Mouse (Mus musculus): Measurements from ENCODE around the gene Naaladl2. TPM values are rescaled to one million over a fixed set of nuclear protein-coding genes. Genes with fewer than 3 reads are reported as not detected.

Naaladl2 gene
- polyA plus RNA-seq, 1 experiment from 2014 or later: 2.9 TPM

DNA sequence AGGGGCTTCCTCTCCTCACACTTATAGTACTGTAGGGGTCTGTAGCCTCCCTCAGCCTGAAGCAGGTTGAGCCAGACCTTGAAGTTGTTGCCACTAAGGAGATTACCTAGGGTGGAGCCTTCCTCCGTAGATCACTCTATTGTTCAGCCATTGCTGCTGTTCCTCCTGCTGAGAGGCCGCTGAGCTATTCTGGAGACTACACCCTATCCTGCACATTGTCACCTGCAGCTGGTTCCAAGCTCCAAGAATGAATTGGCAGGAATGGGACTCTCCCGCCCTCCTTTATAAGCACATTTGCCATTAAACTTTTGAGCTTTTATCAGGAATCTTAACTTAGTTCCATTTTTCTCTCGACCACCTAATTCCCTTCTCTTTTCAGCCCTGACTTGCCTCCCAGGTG lies 1064.3 kb downstream of the Naaladl2 start:
- Histone ChIP-seq H3K4me1 (no peaks in the 10 kb centered on the region), H3K9ac (no peak overlapping the region), H3K9me3 (replicated peaks) (no peaks in the 10 kb centered on the region), H3K36me3 (no peaks in the 10 kb centered on the region), H3K27me3 (no peaks in the 10 kb centered on the region), H3K4me3 (replicated peaks) (no peak overlapping the region), H3K4me2 (replicated peaks) (no peak overlapping the region), H3K27ac (replicated peaks) (no peak overlapping the region)
- 42% methylated on average over 4 of the region's 4 CpGs for WGBS
- no peak for ATAC-seq (ENCODE audit: insufficient number of reproducible peaks, low FRiP score, low TSS enrichment, low read depth)

DNA sequence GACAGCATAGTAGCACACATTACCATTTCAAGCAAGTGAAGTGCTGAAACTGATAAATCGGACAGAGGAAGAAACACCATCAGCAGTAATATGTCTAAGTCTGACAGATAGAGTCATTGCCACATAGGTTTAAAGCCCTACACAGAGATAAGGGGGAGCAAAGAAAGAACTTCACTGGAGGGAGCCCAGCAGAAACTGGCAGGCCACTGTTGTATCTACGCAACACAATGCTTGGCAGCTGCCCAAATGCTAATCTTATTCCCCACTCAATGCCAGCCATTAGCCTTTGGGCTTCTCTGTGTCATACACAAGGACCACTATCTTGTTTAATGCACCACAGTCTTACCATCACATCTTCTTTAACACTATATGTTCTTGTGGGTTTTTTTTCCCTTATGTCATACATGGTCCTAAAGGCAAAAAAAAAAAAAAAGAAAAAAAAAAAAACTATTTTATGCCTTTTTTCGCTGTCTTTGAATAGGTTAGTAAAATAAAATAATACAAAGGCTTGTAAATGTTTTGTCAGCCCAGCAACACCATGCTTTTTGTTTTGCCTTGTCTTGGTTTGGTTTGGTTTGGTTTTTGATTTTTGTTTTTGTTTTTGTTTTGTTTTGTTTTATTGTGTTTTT lies 1072.8 kb downstream of the Naaladl2 start:
- Histone ChIP-seq H3K36me3 (no peaks in the 10 kb centered on the region), H3K4me3 (replicated peaks) (no peak overlapping the region), H3K4me1 (no peaks in the 10 kb centered on the region; the same call in 1 of the 2 replicates), H3K27me3 (no peaks in the 10 kb centered on the region), H3K4me2 (replicated peaks) (no peak overlapping the region), H3K9me3 (replicated peaks) (no peaks in the 10 kb centered on the region), H3K9ac (no peak overlapping the region), H3K27ac (replicated peaks) (no peak overlapping the region)
- ATAC-seq (ENCODE audit: insufficient number of reproducible peaks, low FRiP score, low TSS enrichment, low read depth): no peak
- WGBS: 53% methylated on average over 3 of the region's 3 CpGs

DNA sequence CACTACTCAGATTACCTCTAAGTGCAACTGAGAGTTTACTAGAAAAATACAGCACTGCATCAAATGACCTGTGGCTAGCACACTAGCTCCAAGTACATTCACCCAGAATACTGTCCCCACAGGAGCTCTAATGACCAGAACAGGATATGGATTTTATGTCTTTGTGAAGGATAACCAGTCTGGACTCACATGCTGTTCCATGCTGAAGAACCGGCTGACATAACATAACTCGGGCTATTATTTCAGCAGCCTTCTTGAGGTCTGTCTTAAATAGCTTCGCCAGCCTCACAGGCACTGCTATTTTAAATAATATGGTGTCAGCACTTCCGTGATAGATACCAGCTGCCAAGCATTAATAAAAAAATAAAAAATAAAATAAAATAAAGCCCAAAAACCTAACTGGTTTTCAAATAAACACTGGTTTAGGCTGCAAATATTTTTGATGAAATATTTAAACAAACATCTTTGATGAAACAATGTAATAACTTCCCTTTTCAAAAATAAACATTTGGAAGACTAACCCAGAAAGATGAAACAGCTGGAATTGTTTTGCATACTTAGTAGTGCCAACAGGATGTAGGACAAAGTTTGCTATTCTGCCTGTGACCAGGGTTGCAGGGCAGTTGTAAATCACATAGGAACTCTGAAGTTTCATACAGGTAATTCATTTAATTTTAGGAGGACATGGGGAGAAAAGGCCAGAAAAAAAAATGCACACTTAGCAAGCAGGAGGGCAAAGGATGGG lies 1073.5 kb downstream of the Naaladl2 start:
- Histone ChIP-seq H3K36me3 (no peaks in the 10 kb centered on the region), H3K27ac (replicated peaks) (no peak overlapping the region), H3K4me3 (replicated peaks) (no peak overlapping the region), H3K4me2 (replicated peaks) (no peak overlapping the region), H3K4me1 (no peaks in the 10 kb centered on the region; the same call in 1 of the 2 replicates), H3K9me3 (replicated peaks) (no peaks in the 10 kb centered on the region), H3K9ac (no peak overlapping the region), H3K27me3 (no peaks in the 10 kb centered on the region)
- WGBS: 29% methylated on average over 4 of the region's 4 CpGs
- no peak; the same call in 1 of the 2 replicates for ATAC-seq (ENCODE audit: insufficient number of reproducible peaks, low FRiP score, low TSS enrichment, low read depth)

DNA sequence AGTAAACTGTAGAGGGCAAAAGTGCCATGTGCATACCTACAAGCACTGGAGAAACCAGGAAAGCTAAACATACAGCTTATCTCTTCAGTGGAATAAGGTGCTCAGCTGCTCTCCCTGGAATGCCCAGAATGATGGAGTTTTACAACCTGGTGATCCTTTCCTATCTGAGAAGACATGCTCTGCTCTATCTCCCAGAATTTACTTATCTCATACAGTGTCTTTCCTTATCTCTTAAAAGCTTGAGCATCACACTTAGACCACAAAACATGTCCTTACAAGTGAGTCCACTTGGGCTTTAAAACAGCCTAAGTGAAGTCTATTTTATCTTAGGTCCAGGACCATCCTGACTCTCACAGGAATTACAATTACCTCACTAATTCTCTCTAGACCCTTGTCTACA lies 1095.8 kb downstream of the Naaladl2 start:
- no peak for ATAC-seq (ENCODE audit: insufficient number of reproducible peaks, low FRiP score, low TSS enrichment, low read depth)
- H3K27me3 ChIP-seq: no peaks in the 10 kb centered on the region
- H3K4me3 ChIP-seq (replicated peaks): no peak overlapping the region
- no peak overlapping the region for H3K9ac ChIP-seq
- no peak overlapping the region for H3K27ac ChIP-seq (replicated peaks)
- no peaks in the 10 kb centered on the region for H3K9me3 ChIP-seq (replicated peaks)
- no peaks in the 10 kb centered on the region for H3K4me1 ChIP-seq
- no peaks in the 10 kb centered on the region for H3K36me3 ChIP-seq
- no peak overlapping the region for H3K4me2 ChIP-seq (replicated peaks)

DNA sequence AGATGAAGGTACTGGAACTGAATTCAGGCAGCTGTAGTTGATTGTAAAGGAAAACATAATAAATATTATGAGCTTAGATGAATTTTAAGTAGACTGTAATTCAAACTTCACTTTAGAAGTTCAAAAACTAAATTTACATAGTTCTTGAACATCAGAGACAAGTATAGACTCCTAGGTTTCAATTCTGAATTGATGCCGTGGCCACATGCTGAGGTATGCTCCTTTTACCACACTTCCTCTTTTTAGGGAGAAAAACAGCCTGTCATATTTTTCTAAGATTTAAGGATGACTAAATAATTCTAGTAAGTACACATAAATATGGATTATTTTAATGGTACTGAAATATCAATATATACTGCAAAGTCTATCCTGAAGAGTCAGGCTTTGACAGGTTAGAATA lies 1142.3 kb downstream of the Naaladl2 start:
- no peak overlapping the region for H3K9ac ChIP-seq
- H3K4me3 ChIP-seq (replicated peaks): no peak overlapping the region
- no peak overlapping the region for H3K4me2 ChIP-seq (replicated peaks)
- 73% methylated on average over 1 of the region's 1 CpGs for WGBS
- no peaks in the 10 kb centered on the region for H3K36me3 ChIP-seq
- H3K4me1 ChIP-seq: no peaks in the 10 kb centered on the region
- H3K27me3 ChIP-seq: no peaks in the 10 kb centered on the region
- no peak for ATAC-seq (ENCODE audit: insufficient number of reproducible peaks, low FRiP score, low TSS enrichment, low read depth)
- no peaks in the 10 kb centered on the region for H3K9me3 ChIP-seq (replicated peaks)
- no peak overlapping the region for H3K27ac ChIP-seq (replicated peaks)

DNA sequence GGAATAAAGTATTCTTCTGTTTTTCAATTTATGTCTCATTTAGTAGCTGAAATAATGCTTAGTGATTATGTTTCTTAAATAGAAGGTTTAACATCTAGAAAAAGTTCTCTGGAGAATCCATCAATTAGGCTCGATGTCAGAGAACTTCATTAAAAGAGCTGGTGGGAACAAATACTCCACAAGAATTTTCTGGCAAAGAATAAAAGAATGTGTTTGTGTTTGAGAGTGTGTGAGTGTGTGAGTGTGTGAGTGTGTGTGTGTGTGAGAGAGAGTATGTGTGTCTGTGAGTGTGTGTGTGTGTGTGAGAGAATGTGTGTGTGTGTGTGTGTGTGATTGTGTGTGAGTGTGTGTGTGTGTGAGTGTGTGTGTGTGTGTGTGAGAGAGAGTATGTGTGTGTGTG lies 1170.3 kb downstream of the Naaladl2 start:
- ATAC-seq (ENCODE audit: insufficient number of reproducible peaks, low FRiP score, low TSS enrichment, low read depth): no peak
- Histone ChIP-seq H3K27ac (replicated peaks) (no peak overlapping the region), H3K4me2 (replicated peaks) (no peak overlapping the region), H3K9ac (no peak overlapping the region), H3K9me3 (replicated peaks) (no peaks in the 10 kb centered on the region), H3K36me3 (no peaks in the 10 kb centered on the region), H3K27me3 (no peaks in the 10 kb centered on the region), H3K4me1 (no peaks in the 10 kb centered on the region), H3K4me3 (replicated peaks) (no peak overlapping the region)
- 64% methylated on average over 1 of the region's 1 CpGs for WGBS

DNA sequence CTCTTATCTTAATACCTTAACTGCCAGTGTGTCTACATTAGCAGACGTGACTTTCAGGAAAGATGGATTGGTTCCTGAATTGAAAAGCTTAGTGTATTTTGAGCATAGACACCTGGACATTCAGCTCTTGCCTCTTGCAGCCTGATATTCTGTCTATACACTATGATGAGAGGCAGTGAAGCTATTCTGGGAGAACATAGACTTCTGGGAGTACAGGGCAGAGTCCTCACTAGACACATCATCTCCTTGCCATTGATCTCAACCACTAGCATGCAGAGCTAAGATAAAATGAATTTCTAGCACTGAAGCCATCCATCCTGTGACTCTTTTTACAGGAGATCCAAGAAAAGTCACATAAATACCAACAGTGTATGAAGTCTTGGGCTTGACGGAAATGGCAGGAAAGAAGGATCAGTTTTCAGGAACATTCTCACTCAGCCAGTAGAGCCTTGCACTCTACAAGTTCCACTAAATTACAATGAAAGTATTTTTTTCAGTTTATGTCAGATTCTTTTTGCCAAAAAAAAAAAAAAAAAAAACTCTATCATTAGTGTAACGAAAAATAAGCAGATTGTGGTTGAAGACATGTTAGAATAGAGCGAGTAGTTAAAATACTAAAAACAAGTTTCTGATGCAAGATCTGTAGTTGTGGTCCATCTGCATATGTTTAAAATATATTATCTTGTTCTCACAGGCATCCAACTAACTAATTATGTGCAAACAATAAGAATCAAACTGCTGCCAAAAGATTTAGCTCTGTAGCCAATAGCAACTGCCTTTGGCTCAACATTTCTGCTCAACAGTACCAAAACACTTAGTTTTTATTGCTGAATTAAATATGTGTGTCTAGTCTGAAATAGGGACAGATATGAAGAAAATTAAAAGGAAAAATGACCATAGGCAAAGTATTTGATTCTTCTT lies 1171.1 kb downstream of the Naaladl2 start:
- no peak for ATAC-seq (ENCODE audit: insufficient number of reproducible peaks, low FRiP score, low TSS enrichment, low read depth)

DNA sequence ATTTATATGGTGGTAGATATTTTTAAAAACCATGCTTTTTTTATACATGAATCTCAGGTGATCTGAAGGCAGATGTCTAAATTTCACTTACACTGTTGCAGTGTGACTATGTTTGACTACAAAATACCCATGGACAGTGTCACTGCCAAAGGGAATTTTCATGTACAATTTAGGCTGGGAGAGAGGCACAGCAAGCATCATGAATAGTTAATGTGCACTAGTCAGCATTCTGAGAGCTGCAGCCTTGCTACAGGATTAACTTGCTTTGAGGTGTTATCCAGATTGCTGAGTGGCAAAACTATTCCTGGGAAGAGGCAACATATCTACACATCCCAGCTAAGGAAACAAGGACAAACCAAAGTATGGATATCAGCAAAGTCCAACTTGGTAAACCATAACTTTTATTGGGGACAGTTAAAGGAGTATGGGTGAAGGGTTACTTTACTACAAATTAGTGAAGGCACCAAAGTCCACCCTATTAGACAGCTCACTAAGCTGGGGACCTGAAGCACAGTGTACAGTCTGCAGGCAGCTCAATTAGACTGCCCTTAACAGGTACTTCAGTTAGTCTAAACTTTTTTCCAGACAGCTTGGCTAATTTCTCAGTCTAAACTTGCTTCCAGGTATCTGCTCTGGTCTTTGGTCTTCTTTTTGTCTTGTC lies 1181.0 kb downstream of the Naaladl2 start:
- ATAC-seq (ENCODE audit: insufficient number of reproducible peaks, low FRiP score, low TSS enrichment, low read depth): no peak
- H3K27me3 ChIP-seq: no peaks in the 10 kb centered on the region
- H3K27ac ChIP-seq (replicated peaks): no peak overlapping the region
- no peaks in the 10 kb centered on the region for H3K36me3 ChIP-seq
- H3K9me3 ChIP-seq (replicated peaks): no peaks in the 10 kb centered on the region
- H3K4me2 ChIP-seq (replicated peaks): no peak overlapping the region
- no peak overlapping the region for H3K4me3 ChIP-seq (replicated peaks)
- H3K9ac ChIP-seq: no peak overlapping the region
- no peaks in the 10 kb centered on the region for H3K4me1 ChIP-seq

More for the DNA sequence above, 1171.1 kb downstream of the Naaladl2 start:
- Histone ChIP-seq H3K27ac (replicated peaks) (no peak overlapping the region), H3K4me1 (no peaks in the 10 kb centered on the region), H3K4me3 (replicated peaks) (no peak overlapping the region), H3K4me2 (replicated peaks) (no peak overlapping the region), H3K9ac (no peak overlapping the region), H3K36me3 (no peaks in the 10 kb centered on the region), H3K9me3 (replicated peaks) (no peaks in the 10 kb centered on the region), H3K27me3 (no peaks in the 10 kb centered on the region)
- WGBS: 63% methylated on average over 4 of the region's 4 CpGs

DNA sequence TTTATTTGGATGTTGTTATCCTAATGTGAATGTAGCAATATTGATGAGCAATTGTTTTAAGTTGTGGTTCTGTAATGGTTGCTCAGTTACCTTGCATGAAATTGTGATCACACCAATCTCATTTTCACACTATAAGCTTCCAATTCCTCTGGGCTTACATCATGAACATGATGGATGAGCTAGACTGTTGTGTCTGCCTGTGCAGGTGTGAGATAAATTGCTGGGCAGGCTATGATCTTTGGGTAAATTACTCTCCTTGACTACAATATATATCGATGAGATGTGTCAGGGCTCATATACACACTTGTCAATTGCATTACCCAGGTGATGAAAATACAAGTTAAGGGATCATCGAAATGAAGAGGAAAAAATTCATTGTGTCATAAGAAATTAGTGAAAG lies 1197.9 kb downstream of the Naaladl2 start:
- ATAC-seq (ENCODE audit: insufficient number of reproducible peaks, low FRiP score, low TSS enrichment, low read depth): no peak
- Histone ChIP-seq H3K36me3 (no peaks in the 10 kb centered on the region), H3K27ac (replicated peaks) (no peak overlapping the region), H3K27me3 (no peaks in the 10 kb centered on the region), H3K9me3 (replicated peaks) (no peaks in the 10 kb centered on the region), H3K9ac (no peak overlapping the region), H3K4me1 (no peaks in the 10 kb centered on the region), H3K4me2 (replicated peaks) (no peak overlapping the region), H3K4me3 (replicated peaks) (no peak overlapping the region)
- 77% methylated on average over 2 of the region's 2 CpGs for WGBS

DNA sequence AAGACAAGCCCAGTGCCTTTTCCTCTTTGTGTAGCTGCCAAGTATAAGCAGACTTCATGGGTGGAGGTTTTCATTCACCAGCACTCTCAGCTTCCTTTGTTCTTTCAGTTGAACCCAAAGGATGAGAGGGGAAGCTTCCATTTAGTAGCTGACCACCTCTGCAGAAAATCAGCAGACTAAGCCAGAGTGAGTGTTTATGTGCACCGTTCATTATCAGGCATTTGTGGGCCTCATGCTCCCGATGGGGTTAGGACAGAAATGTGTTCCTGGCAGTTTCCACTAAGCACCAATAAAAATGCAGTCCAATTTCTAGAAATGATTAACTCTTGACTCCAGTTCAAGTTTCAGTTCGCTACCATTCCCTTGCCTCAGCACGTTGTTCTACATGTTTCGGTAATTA lies 1206.8 kb downstream of the Naaladl2 start:
- ATAC-seq (ENCODE audit: insufficient number of reproducible peaks, low FRiP score, low TSS enrichment, low read depth): no peak
- no peaks in the 10 kb centered on the region for H3K4me1 ChIP-seq
- H3K4me2 ChIP-seq (replicated peaks): no peak overlapping the region
- H3K27ac ChIP-seq (replicated peaks): no peak overlapping the region
- no peaks in the 10 kb centered on the region for H3K27me3 ChIP-seq
- no peak overlapping the region for H3K9ac ChIP-seq
- H3K36me3 ChIP-seq: no peaks in the 10 kb centered on the region
- 52% methylated on average over 5 of the region's 5 CpGs for WGBS
- H3K4me3 ChIP-seq (replicated peaks): no peak overlapping the region
- H3K9me3 ChIP-seq (replicated peaks): no peaks in the 10 kb centered on the region

DNA sequence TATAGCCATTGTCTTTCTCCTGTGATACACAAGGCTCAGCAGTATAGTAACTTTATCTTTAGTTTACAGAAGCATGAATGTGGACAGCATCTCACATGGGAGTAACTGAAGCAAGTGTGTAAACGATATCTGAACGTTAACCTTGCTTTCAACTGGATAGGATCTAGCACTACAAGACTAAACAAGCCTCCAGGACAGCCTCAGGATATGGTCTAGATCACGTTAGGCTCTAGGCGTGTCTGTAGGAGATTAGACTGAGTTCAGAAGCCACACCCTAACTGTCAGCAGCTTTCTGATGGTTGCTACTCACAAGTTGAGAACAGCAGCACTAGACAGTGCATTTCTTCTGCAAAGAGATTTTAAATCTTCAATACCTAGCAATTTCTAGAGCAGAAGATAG lies 1216.0 kb downstream of the Naaladl2 start:
- ATAC-seq (ENCODE audit: insufficient number of reproducible peaks, low FRiP score, low TSS enrichment, low read depth): no peak
- H3K4me3 ChIP-seq (replicated peaks): no peak overlapping the region
- H3K27me3 ChIP-seq: no peaks in the 10 kb centered on the region
- no peaks in the 10 kb centered on the region for H3K4me1 ChIP-seq
- WGBS: 48% methylated on average over 4 of the region's 4 CpGs
- no peak overlapping the region for H3K9ac ChIP-seq
- H3K9me3 ChIP-seq (replicated peaks): no peaks in the 10 kb centered on the region
- no peak overlapping the region for H3K4me2 ChIP-seq (replicated peaks)
- H3K36me3 ChIP-seq: no peaks in the 10 kb centered on the region
- no peak overlapping the region for H3K27ac ChIP-seq (replicated peaks)

All from embryonic facial prominence, embryonic 15.5 days (tissue).